Mouse (Mus musculus) embryo, embryonic 10.5 days (tissue): ENCODE data around the gene Gm29609.

Source experiments
- DNase-seq: peaks from one replicate; pipeline ENCODE4 v3.0.0-alpha.2; 2015; ENCODE audit warnings: low spot score

The Gm29609 gene

GRCm38 (mm10) chr5:31138968-31139425 is 40.7 kb downstream of the Gm29609 start:
- DNase-seq, result peak; percentile 59

GRCm38 (mm10) chr5:31138241-31138967 is 41.3 kb downstream of the Gm29609 start, which contains the start of gene Ucn:
Gene Ucn, minus strand, starts transcription at chr5:31138829.
- peak; percentile 26 for DNase-seq

- DNase-seq, result peak; percentile 19
Observed at GRCm38 (mm10) chr5:31137658-31138057, 42.1 kb downstream of the Gm29609 start.

- DNase-seq, result peak; percentile 14
Observed at GRCm38 (mm10) chr5:31136730-31137424, 42.8 kb downstream of the Gm29609 start.

GRCm38 (mm10) chr5:31126050-31126449 is 53.7 kb downstream of the Gm29609 start:
- no peak for DNase-seq

GRCm38 (mm10) chr5:31123481-31123880 is 56.2 kb downstream of the Gm29609 start:
- DNase-seq, result peak; percentile 29

GRCm38 (mm10) chr5:31121111-31121510 is 58.6 kb downstream of the Gm29609 start:
- DNase-seq, result no peak

- no peak for DNase-seq
Observed at GRCm38 (mm10) chr5:31116912-31117311, 62.8 kb downstream of the Gm29609 start.

- no peak for DNase-seq
Observed at GRCm38 (mm10) chr5:31116354-31116753, 63.4 kb downstream of the Gm29609 start, which contains the start of gene Trim54. Gene Trim54, plus strand, starts transcription at chr5:31116712.

GRCm38 (mm10) chr5:31110781-31111180 is 68.9 kb downstream of the Gm29609 start:
- peak; percentile 19 for DNase-seq

- DNase-seq, result no peak
Observed at GRCm38 (mm10) chr5:31108000-31108490, 71.7 kb downstream of the Gm29609 start, which contains the start of gene Slc30a3. Gene Slc30a3, minus strand, starts transcription at chr5:31108237.

- no peak for DNase-seq
Observed at GRCm38 (mm10) chr5:31105814-31106335, 73.8 kb downstream of the Gm29609 start, which contains the start of gene Dnajc5g. Gene Dnajc5g, plus strand, starts transcription at chr5:31106285.

- DNase-seq, result no peak
Observed at GRCm38 (mm10) chr5:31095711-31096480, 83.8 kb downstream of the Gm29609 start.

GRCm38 (mm10) chr5:31094799-31095691 is 84.7 kb downstream of the Gm29609 start:
- peak; percentile 58 for DNase-seq
